Mouse (Mus musculus): Measurements from ENCODE around the gene Orm3. TPM values are rescaled to one million over a fixed set of nuclear protein-coding genes. Genes with fewer than 3 reads are reported as not detected.

The Orm3 gene
- polyA plus RNA-seq, 1 experiment from 2014 or later: not detected

GRCm38 (mm10) chr4:63342491-63342890 is 13.5 kb upstream of the Orm3 start:
- no peaks in the 10 kb centered on the region for H3K36me3 ChIP-seq
- no peak overlapping the region for H3K4me3 ChIP-seq
- no peak for ATAC-seq (ENCODE audit: low FRiP score, low read depth)
- 78% methylated on average over 4 of the region's 4 CpGs for WGBS
- no peak overlapping the region for H3K4me2 ChIP-seq (replicated peaks)
- no peaks in the 10 kb centered on the region; the same call in 1 of the 2 replicates for H3K4me1 ChIP-seq
- no peak overlapping the region for H3K27ac ChIP-seq
- no peaks in the 10 kb centered on the region for H3K27me3 ChIP-seq
- H3K9ac ChIP-seq: no peak overlapping the region
- no peaks in the 10 kb centered on the region for H3K9me3 ChIP-seq

GRCm38 (mm10) chr4:63343608-63344007 is 12.4 kb upstream of the Orm3 start:
- Histone ChIP-seq H3K4me2 (replicated peaks) (no peak overlapping the region), H3K9me3 (no peaks in the 10 kb centered on the region), H3K4me1 (no peaks in the 10 kb centered on the region; the same call in 1 of the 2 replicates), H3K9ac (no peak overlapping the region), H3K4me3 (no peak overlapping the region), H3K27me3 (no peaks in the 10 kb centered on the region), H3K27ac (no peak overlapping the region), H3K36me3 (no peaks in the 10 kb centered on the region)
- 36% methylated on average over 3 of the region's 3 CpGs for WGBS
- no peak for ATAC-seq (ENCODE audit: low FRiP score, low read depth)

- H3K4me3 ChIP-seq: no peak within 1 kb of the TSS
- H3K27ac ChIP-seq: no peak within 1 kb of the TSS
- ATAC-seq (ENCODE audit: low FRiP score, low read depth): no peak
- H3K9me3 ChIP-seq: no peaks in the 10 kb centered on the region
- WGBS: 83% methylated on average over 8 of the region's 8 CpGs
- H3K4me2 ChIP-seq (replicated peaks): no peak within 1 kb of the TSS
- H3K9ac ChIP-seq: no peak within 1 kb of the TSS
- H3K36me3 ChIP-seq: no peaks in the 10 kb centered on the region
- no peaks in the 10 kb centered on the region; the same call in 1 of the 2 replicates for H3K4me1 ChIP-seq
- H3K27me3 ChIP-seq: no peaks in the 10 kb centered on the region
Measured at GRCm38 (mm10) chr4:63344295-63344694, 11.7 kb upstream of the Orm3 start, which contains the start of gene Orm1. Gene Orm1, plus strand, starts transcription at chr4:63344560.

- Histone ChIP-seq H3K27ac (no peak overlapping the region), H3K4me2 (replicated peaks) (no peak overlapping the region), H3K4me3 (no peak overlapping the region), H3K27me3 (no peaks in the 10 kb centered on the region), H3K9me3 (no peaks in the 10 kb centered on the region), H3K9ac (no peak overlapping the region), H3K4me1 (no peaks in the 10 kb centered on the region), H3K36me3 (no peaks in the 10 kb centered on the region)
- no peak for ATAC-seq (ENCODE audit: low FRiP score, low read depth)
Measured at GRCm38 (mm10) chr4:63345261-63345660, 10.7 kb upstream of the Orm3 start.

DNA sequence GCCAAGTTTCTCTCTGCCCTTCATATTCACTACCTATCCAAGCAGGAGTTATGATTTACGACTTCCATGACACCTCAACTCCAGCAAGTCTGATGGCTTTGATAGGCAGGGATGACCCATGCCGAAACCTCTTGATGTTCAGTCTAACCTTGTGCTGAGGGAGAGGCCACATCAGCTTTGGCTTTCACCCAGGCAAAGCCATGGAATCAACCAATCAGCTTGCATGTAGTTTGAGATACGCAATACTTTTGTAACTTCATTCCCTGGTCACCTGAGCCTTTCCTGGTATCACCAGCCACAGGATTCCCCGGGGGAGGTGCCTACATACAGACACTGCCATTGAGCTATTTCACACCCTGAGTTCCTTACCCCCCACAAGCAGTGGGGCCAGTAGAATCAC is 9.3 kb upstream of the Orm3 start:
- Histone ChIP-seq H3K9ac (no peak overlapping the region), H3K36me3 (no peaks in the 10 kb centered on the region), H3K9me3 (no peaks in the 10 kb centered on the region), H3K27me3 (no peaks in the 10 kb centered on the region), H3K4me3 (no peak overlapping the region), H3K4me2 (replicated peaks) (no peak overlapping the region), H3K27ac (no peak overlapping the region), H3K4me1 (0 out of 2 replicates have a peak, but pooled peaks cover 2% of the 10 kb centered on the region)
- 88% methylated on average over 4 of the region's 4 CpGs for WGBS
- ATAC-seq (ENCODE audit: low FRiP score, low read depth): no peak

DNA sequence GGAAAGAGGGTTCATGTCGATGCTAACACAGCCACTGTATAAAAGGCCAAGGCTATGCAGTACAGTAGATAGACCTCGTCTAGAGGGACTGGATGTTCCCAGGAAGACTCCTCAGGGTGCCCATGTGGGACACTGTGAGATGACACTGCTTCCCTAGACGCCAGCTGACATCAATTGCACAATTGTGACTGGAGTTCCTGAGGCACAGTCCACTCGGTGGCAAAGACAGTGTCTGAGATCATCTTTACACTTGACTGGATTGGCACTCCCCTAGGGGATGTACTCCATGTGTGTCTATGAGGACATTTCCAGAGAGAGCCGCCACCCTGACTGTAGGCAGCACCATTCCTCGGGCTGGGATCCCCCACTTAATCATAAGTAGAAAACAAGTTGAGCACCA is 7.4 kb upstream of the Orm3 start:
- H3K4me1 ChIP-seq: 0 out of 2 replicates have a peak, but pooled peaks cover 2% of the 10 kb centered on the region
- H3K27ac ChIP-seq: no peak overlapping the region
- no peak overlapping the region for H3K4me2 ChIP-seq (replicated peaks)
- no peaks in the 10 kb centered on the region for H3K27me3 ChIP-seq
- 73% methylated on average over 6 of the region's 6 CpGs for WGBS
- H3K36me3 ChIP-seq: no peaks in the 10 kb centered on the region
- no peak overlapping the region for H3K9ac ChIP-seq
- no peak for ATAC-seq (ENCODE audit: low FRiP score, low read depth)
- H3K4me3 ChIP-seq: no peak overlapping the region
- H3K9me3 ChIP-seq: no peaks in the 10 kb centered on the region

DNA sequence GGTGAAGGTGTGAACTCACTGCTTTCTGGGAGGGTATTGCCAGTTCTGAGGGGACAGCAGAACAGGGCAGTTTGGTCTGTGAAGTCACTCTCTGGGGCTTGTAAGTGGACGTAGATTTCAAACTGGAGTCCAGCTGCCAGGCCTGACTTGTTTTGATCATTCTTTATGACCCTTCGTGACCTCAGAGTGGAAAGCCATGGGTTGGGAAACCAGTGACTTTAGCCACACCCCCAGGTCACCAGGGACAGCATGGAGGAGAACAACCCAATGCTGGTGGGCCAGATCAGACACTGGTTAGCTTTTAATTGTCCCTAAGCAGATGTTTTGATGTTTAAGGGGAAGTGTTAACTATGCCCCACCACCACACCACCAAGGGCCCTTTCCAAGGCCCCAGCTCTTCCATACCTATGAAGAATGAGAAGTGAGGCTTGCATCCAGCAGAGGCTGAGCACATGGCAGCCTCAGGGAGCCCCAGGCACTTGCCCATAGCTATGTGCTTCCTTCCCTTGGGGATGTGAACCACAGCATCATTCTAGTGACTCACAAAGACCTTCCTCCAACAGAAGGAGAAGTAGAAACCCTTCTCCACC is 1.1 kb downstream of the Orm3 start:
- WGBS: 36% methylated on average over 2 of the region's 2 CpGs
- Histone ChIP-seq H3K4me2 (replicated peaks) (no peak overlapping the region), H3K27me3 (no peaks in the 10 kb centered on the region), H3K9ac (no peak overlapping the region), H3K4me3 (no peak overlapping the region), H3K36me3 (no peaks in the 10 kb centered on the region), H3K27ac (no peak overlapping the region), H3K4me1 (no peaks in the 10 kb centered on the region), H3K9me3 (no peaks in the 10 kb centered on the region)
- no peak for ATAC-seq (ENCODE audit: low FRiP score, low read depth)

DNA sequence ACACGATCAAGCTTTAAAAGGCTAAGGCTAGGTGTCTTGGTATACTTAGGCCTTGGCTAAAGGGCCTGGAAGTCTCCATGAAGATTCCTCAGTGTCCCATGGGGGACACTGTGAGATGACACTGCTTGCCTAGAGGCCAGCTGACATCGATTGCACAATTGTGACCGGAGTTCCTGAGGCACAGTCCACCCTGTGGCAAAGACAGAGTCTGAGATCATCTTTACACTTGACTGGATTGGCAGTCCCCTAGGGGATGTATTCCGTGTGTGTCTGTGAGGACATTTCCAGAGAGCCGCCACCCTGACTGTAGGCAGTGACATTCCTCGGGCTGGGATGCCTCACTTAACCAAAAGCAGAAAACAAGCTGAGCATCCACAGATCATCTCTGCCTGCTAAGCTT is 3.9 kb downstream of the Orm3 start:
- Histone ChIP-seq H3K27ac (no peak overlapping the region), H3K4me3 (no peak overlapping the region), H3K9ac (no peak overlapping the region), H3K36me3 (no peaks in the 10 kb centered on the region), H3K4me2 (replicated peaks) (no peak overlapping the region), H3K9me3 (no peaks in the 10 kb centered on the region), H3K4me1 (no peaks in the 10 kb centered on the region), H3K27me3 (no peaks in the 10 kb centered on the region)
- ATAC-seq (ENCODE audit: low FRiP score, low read depth): no peak
- 82% methylated on average over 6 of the region's 6 CpGs for WGBS

GRCm38 (mm10) chr4:63362150-63362549 is 6.2 kb downstream of the Orm3 start, which contains the start of gene Orm2:
Gene Orm2, plus strand, starts transcription at chr4:63362449.
- Histone ChIP-seq H3K9me3 (no peaks in the 10 kb centered on the region), H3K27me3 (no peaks in the 10 kb centered on the region), H3K4me1 (no peaks in the 10 kb centered on the region), H3K4me3 (no peak within 1 kb of the TSS), H3K9ac (no peak within 1 kb of the TSS), H3K27ac (no peak within 1 kb of the TSS), H3K36me3 (peaks cover under 1% of the 10 kb centered on the region), H3K4me2 (replicated peaks) (no peak within 1 kb of the TSS)
- 92% methylated on average over 5 of the region's 5 CpGs for WGBS
- no peak for ATAC-seq (ENCODE audit: low FRiP score, low read depth)

GRCm38 (mm10) chr4:63368577-63368976 is 12.6 kb downstream of the Orm3 start:
- H3K36me3 ChIP-seq: peaks cover 64% of the 10 kb centered on the region
- ATAC-seq (ENCODE audit: low FRiP score, low read depth): peak; percentile 68; the same call in 1 of the 2 replicates

DNA sequence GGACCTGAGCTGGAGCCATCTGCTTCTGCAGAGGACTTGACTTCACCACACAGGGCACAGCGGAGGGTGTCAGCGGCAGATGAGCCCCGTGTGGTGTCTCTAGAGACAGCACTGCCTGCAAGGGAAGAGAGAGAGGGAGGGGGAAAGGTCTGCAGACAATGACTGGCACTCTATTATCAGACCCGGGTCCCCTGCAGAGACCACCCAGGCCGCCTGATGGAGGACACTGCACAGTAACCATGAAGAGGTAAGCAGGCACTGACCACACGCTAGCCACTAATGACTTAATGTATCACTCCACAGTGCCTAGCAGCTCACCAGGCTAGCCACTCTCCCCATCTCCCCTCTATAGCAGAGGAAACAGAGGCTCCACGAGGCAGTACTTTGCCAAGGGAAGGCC is 14.9 kb downstream of the Orm3 start:
- no peak for ATAC-seq (ENCODE audit: low FRiP score, low read depth)
- H3K27me3 ChIP-seq: no peaks in the 10 kb centered on the region
- 68% methylated on average over 7 of the region's 7 CpGs for WGBS

More at GRCm38 (mm10) chr4:63368577-63368976, 12.6 kb downstream of the Orm3 start:
- Histone ChIP-seq H3K4me3 (no peak overlapping the region), H3K4me1 (no peaks in the 10 kb centered on the region), H3K9me3 (no peaks in the 10 kb centered on the region), H3K4me2 (replicated peaks) (no peak overlapping the region), H3K27me3 (no peaks in the 10 kb centered on the region), H3K27ac (no peak overlapping the region), H3K9ac (no peak overlapping the region)
- whole genome bisulfite sequencing: 18% methylated on average over 4 of the region's 4 CpGs

GRCm38 (mm10) chr4:63371890-63372289 is 15.9 kb downstream of the Orm3 start:
- H3K36me3 ChIP-seq: peaks cover 97% of the 10 kb centered on the region
- 69% methylated on average over 3 of the region's 3 CpGs for WGBS

More for the DNA sequence above, 14.9 kb downstream of the Orm3 start:
- H3K4me3 ChIP-seq: no peak overlapping the region
- H3K9me3 ChIP-seq: no peaks in the 10 kb centered on the region
- no peak overlapping the region for H3K4me2 ChIP-seq (replicated peaks)
- H3K9ac ChIP-seq: no peak overlapping the region
- no peaks in the 10 kb centered on the region for H3K4me1 ChIP-seq
- no peak overlapping the region for H3K27ac ChIP-seq
- H3K36me3 ChIP-seq: peaks cover 88% of the 10 kb centered on the region

DNA sequence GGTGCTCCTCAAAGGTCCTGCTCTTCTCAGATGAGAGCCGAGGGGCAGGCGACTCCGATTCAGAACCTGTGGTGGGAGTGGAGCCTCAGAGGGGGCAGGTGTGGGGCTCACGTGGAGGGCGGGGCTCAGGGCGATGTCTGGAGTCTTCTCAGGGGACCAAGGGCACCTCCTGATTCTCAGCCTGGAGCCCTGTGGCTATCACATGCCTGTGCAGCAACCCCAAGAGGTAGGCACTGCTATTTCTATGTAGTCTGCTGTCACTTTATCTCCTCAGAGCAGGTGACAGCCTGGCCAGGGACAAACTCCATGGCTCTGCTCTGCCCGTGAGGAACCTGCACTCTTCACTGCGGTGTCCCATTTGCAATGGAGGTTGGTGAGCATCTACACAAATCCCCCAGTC is 17.4 kb downstream of the Orm3 start:
- no peaks in the 10 kb centered on the region for H3K4me1 ChIP-seq
- no peak overlapping the region for H3K9ac ChIP-seq
- ATAC-seq (ENCODE audit: low FRiP score, low read depth): no peak
- peaks cover 99% of the 10 kb centered on the region for H3K36me3 ChIP-seq
- H3K4me2 ChIP-seq (replicated peaks): no peak overlapping the region
- no peak overlapping the region for H3K27ac ChIP-seq
- H3K4me3 ChIP-seq: no peak overlapping the region
- H3K9me3 ChIP-seq: no peaks in the 10 kb centered on the region
- whole genome bisulfite sequencing: 87% methylated on average over 8 of the region's 8 CpGs
- H3K27me3 ChIP-seq: no peaks in the 10 kb centered on the region

More at GRCm38 (mm10) chr4:63371890-63372289, 15.9 kb downstream of the Orm3 start:
- Histone ChIP-seq H3K9ac (no peak overlapping the region), H3K4me1 (no peaks in the 10 kb centered on the region), H3K9me3 (no peaks in the 10 kb centered on the region), H3K27me3 (no peaks in the 10 kb centered on the region), H3K4me3 (no peak overlapping the region), H3K27ac (no peak overlapping the region), H3K4me2 (replicated peaks) (no peak overlapping the region)
- no peak for ATAC-seq (ENCODE audit: low FRiP score, low read depth)

Measured in limb, embryonic 13.5 days (tissue).